Mouse (Mus musculus): Measurements from ENCODE around the gene Coro7.

- TF ChIP-seq CTCF (IDR thresholded peaks at IDR 0.05; ENCODE audit: control insufficient read depth, insufficient read depth, insufficient read length) (no peak), MYOG (IDR thresholded peaks at IDR 0.05; ENCODE audit: control insufficient read depth, extremely low read depth, insufficient read length) (no peak), MAX (IDR thresholded peaks at IDR 0.05) (no peak), CEBPB (IDR thresholded peaks at IDR 0.05; ENCODE audit: low read depth) (no peak), USF1 (IDR thresholded peaks at IDR 0.05; ENCODE audit: low read depth) (no peak)
Measured at GRCm38 (mm10) chr16:4722128-4722914, 42.7 kb upstream of the Coro7 start.
